Mouse (Mus musculus) lung, postnatal 10 days (tissue): ENCODE measurements at regions not wholly inside any gene's neighbourhood (a gene's known extent, or its start where the extent isn't known, plus 50 kb on each side); places are given as distances from the start of the nearest gene placed in this dataset.
A peak's percentile ranks its signal among the peaks of the same experiment; 100 is the strongest.

Experiments used
- DNase-seq: peaks from one replicate; pipeline ENCODE4 v3.0.0; 2021

DNA sequence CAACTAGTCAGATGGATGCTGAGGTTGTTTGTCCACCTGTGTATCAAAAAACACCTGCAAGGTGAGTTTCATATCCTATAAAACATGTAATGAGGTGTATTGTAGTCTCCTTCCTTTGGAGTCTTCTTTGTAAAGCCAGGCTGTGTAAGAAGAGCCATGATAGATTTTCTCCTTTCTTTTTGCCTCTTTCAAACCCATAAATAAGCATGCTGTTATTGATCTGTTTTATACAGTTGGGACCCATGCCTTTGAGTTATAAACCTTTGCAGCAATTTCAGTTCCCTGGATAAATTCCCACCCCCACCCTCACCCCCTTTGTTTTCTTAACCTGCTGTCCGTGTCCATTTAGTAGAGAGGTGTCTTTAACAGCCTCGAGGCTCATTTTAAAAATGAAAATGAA, 131.0 kb upstream of the Rgs17 start:
- DNase-seq, result no peak

GRCm38 (mm10) chr10:6043358-6043757, 121.2 kb upstream of the Rgs17 start:
- no peak for DNase-seq

DNA sequence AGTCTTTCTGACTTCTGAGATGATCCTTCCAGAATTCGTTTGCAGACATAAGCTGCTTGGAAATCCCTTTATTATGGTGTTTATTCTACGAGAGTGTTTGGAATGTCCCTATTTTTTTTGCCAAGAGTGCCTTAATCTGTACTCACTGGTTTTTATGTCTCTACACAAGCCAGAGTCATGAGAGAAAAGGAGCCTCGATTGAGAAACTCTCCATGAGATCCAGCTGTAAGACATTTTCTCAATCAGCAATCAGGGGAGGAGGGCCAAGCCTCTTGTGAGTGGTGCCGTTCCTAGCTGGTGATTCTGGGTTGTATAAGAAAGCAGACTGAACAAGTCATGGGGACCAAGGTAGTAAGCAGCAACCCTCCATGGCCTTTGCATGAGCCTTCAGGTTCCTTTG, 117.6 kb upstream of the Rgs17 start:
- peak; percentile 53 for DNase-seq

DNA sequence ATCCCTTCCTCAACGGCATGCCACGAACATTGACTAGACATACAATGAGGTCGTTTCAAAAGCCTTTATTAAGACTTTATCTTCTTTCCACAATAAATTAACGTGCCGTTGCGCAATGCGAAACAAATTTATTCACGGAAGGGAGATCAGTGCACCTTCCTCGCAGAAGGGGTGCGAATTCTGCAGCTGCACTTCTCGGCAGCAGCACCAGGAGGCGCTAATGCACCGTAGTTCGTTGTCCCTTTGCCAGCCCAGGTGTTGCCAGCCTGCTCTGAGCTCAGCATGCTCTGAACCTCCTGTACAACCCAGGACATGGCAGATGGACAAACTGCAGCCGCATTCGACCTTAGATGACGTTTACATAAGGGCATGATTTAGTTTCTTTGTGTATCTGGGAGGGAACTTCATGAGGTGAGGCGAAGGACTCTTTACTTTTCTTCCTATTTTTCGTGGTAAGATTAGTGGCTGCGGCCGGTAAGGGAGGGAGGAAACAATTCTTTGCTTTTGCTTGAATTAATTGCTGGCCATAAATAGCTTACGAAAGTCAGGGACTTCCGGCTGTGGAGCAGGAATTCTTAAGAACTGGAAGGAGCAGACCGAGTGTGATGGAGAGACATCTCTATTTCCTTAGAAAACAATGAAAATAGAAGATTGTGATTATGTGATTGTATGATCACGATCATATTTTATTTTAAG, 113.7 kb upstream of the Rgs17 start:
- DNase-seq, result peak; percentile 60

DNA sequence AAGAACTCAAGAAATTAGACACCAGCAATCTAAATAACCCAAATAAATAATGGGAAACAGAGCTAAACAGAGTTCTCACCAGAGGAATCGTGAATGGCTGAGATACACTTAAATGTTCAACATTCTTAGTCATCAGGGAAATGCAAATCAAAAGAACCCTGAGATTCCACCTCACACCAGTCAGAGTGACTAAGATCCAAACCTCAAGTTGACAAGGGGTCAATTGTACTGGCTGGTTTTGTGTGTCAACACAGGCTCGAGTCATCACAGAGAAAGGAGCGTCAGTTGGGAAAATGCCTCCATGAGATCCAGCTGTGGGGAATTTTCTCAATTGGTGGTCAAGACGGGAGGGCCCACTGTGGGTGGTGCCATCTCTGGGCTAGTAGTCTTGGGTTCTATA, 110.3 kb upstream of the Rgs17 start:
- DNase-seq, result no peak

- DNase-seq, result no peak
Observed at GRCm38 (mm10) chr10:6027551-6027950, 105.4 kb upstream of the Rgs17 start.

DNA sequence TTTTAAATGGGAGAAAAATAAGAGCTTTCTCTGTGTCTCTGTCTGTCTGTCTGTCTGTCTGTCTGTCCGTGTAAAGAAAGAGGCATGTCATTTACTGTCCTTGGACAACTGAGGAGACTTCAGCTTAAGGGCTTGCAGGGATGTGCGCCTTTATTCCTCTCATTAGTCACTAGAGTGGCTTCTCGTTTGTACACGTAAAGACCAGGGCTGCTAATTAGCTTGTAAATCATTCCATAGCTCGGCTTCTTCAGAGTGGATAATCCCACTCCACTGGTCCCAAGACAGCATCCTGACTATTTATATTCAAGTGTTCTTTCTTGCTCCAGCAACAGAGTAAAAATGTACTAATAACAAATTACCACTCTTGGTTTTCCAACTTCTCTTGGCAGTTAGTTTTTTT, 104.1 kb upstream of the Rgs17 start:
- DNase-seq, result no peak

DNA sequence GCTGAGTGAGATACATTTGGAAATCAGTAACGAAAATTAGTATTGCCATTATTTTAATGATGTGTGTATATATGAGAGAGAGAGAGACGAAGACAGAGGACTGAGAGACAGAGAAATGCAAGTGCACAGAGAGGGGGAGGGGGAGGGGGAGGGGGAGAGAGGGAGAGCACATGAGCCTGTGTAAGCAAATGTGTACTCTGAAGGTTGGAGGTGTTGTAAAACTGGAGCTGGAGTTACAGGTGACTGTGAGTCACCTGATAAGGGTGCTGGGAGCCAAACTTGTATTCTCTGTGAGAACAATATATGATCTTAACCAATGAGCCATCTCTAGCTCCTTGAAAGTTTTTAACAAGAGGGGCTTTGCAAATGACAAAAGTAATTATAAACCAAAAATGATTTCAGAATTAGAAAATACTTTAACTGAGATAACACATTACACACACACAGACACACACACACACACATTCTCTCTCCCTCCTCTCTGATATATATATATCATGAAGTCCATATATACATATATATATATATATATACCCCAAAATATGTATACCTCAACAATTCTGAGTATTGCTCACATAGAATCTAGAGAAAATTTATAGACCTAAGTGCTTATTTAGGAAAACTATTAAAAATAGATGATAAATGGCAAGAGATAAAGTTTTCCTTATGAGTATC, 100.5 kb upstream of the Rgs17 start:
- DNase-seq, result no peak

GRCm38 (mm10) chr10:6020944-6021684, 98.9 kb upstream of the Rgs17 start:
- no peak for DNase-seq

- DNase-seq, result no peak
Observed at GRCm38 (mm10) chr10:6013743-6014142, 91.5 kb upstream of the Rgs17 start.

- DNase-seq, result peak; percentile 5
Observed at GRCm38 (mm10) chr10:6011541-6011940, 89.3 kb upstream of the Rgs17 start.

DNA sequence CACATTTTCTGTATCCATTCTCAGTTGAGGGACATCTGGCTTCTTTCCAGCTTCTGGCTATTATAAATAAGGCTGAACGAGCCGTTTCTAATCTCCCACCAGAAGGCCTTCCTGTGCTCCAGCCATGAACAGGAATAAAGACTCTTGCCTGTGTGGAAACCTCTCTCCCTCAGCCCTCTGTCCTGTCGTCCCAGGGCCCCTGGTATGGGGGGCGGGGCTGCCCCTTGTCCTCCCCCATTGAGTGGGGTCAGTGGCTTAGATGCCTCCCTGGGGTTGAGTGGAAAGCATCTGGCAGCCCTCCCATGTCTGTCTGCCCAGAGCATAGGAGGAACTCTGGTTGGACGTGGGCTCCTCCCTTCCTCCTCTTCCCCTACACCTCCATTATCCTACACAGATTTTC, 88.8 kb upstream of the Rgs17 start:
- DNase-seq, result no peak

GRCm38 (mm10) chr10:6007238-6007972, 85.2 kb upstream of the Rgs17 start:
- peak; percentile 19 for DNase-seq

- no peak for DNase-seq
Observed at GRCm38 (mm10) chr10:5981433-5981832, 59.2 kb upstream of the Rgs17 start.

- DNase-seq, result no peak
Observed at GRCm38 (mm10) chr10:5978534-5978933, 56.3 kb upstream of the Rgs17 start.
